Mouse (Mus musculus) thymus, postnatal 4 days (tissue): ENCODE results near the gene Gak.

Experiments used
- DNase-seq: peaks from one replicate; pipeline ENCODE4 v3.0.0; 2021

The Gak gene

GRCm38 (mm10) chr5:108629634-108630483, at the start of gene Gak, which contains the start of gene Tmem175:
TSS of gene Gak (minus strand) at chr5:108629755.
TSS of gene Tmem175 (plus strand) at chr5:108629770.
- peak; percentile 95 for DNase-seq

GRCm38 (mm10) chr5:108678296-108678854, 48.8 kb upstream of the Gak start:
- no peak for DNase-seq

- peak; percentile 32 for DNase-seq
Measured at GRCm38 (mm10) chr5:108677605-108678295, 48.2 kb upstream of the Gak start.

- no peak for DNase-seq
Measured at GRCm38 (mm10) chr5:108676772-108677498, 47.4 kb upstream of the Gak start.

- DNase-seq: no peak
Measured at GRCm38 (mm10) chr5:108675251-108675816, 45.8 kb upstream of the Gak start, which contains the start of gene Slc26a1. TSS of gene Slc26a1 (minus strand) at chr5:108675569.

GRCm38 (mm10) chr5:108674624-108675023, 45.1 kb upstream of the Gak start:
- DNase-seq: no peak

GRCm38 (mm10) chr5:108671757-108672156, 42.2 kb upstream of the Gak start:
- no peak for DNase-seq

- DNase-seq: peak; percentile 85
Measured at GRCm38 (mm10) chr5:108670785-108671184, 41.2 kb upstream of the Gak start.

GRCm38 (mm10) chr5:108669986-108670385, 40.4 kb upstream of the Gak start:
- DNase-seq: no peak

GRCm38 (mm10) chr5:108668977-108669936, 39.7 kb upstream of the Gak start, which contains the start of gene Dgkq:
TSS of gene Dgkq (minus strand) at chr5:108669672.
- DNase-seq: peak; percentile 83

- DNase-seq: no peak
Measured at GRCm38 (mm10) chr5:108668387-108668932, 38.9 kb upstream of the Gak start.

GRCm38 (mm10) chr5:108667370-108667769, 37.8 kb upstream of the Gak start:
- no peak for DNase-seq

GRCm38 (mm10) chr5:108665066-108665465, 35.5 kb upstream of the Gak start:
- DNase-seq: no peak

GRCm38 (mm10) chr5:108662772-108663171, 33.2 kb upstream of the Gak start:
- no peak for DNase-seq

- DNase-seq: peak; percentile 95
Measured at GRCm38 (mm10) chr5:108660632-108661268, 31.2 kb upstream of the Gak start.

- DNase-seq: no peak
Measured at GRCm38 (mm10) chr5:108659698-108660631, 30.4 kb upstream of the Gak start, which contains the start of gene Idua. TSS of gene Idua (plus strand) at chr5:108660331.

- DNase-seq: no peak
Measured at GRCm38 (mm10) chr5:108658611-108659010, 29.1 kb upstream of the Gak start.

- DNase-seq: no peak
Measured at GRCm38 (mm10) chr5:108657406-108657805, 27.9 kb upstream of the Gak start.
